Mouse (Mus musculus): ENCODE data around the gene Gmfb.

DNA sequence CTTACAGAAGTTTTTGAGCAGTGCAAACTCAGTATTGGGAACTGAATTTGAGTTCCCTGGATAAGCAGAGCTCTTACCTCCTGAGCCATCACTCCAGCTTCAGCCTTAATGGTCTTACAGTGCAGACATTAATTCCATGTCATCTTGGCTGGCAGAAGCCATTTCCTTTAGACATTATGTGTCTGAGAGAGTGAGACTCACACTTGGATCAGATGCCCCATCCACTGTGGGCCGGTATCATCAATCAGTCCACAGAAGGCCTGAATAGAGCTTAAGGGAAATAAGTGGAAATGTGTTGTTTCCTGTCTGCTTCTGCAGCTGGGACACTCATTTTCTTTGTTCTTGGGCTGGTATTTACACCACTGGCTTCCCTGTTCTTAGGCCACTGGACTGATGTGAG is 18.3 kb downstream of the Gmfb start:
- no peak for TF ChIP-seq CTCF (IDR thresholded peaks at IDR 0.05; ENCODE audit: insufficient read depth, low read depth, low read length)
- no peak for TF ChIP-seq POLR2A (IDR thresholded peaks at IDR 0.05; ENCODE audit: insufficient read depth, low read depth, low read length)
